Mouse (Mus musculus): Measurements from ENCODE around the gene Gm20388. TPM values are rescaled to one million over a fixed set of nuclear protein-coding genes. Genes with fewer than 3 reads are reported as not detected.

Gene Gm20388
- total RNA-seq, 2 experiments from 2014 or later: 4.4 to 7.8 TPM

- no peak for DNase-seq (ENCODE audit: low spot score in 2 of 2)
These were observed 128.8 kb downstream of the Gm20388 start for GRCm38 (mm10) chr8:120039313-120039919.

GRCm38 (mm10) chr8:120040861-120041260 is 130.2 kb downstream of the Gm20388 start:
- DNase-seq (ENCODE audit: low spot score in 2 of 2): peak; percentile 17 to 56

- DNase-seq (ENCODE audit: low spot score in 2 of 2): no peak
These were observed 132.1 kb downstream of the Gm20388 start for GRCm38 (mm10) chr8:120042542-120043312.

GRCm38 (mm10) chr8:120044907-120045306 is 134.3 kb downstream of the Gm20388 start:
- DNase-seq (ENCODE audit: low spot score in 2 of 2): no peak

GRCm38 (mm10) chr8:120045471-120045870 is 134.8 kb downstream of the Gm20388 start:
- no peak for DNase-seq (ENCODE audit: low spot score in 2 of 2)

- DNase-seq (ENCODE audit: low spot score in 2 of 2): peak; percentile 79 to 90
These were observed 135.8 kb downstream of the Gm20388 start for GRCm38 (mm10) chr8:120046258-120047020.

GRCm38 (mm10) chr8:120049949-120050348 is 139.3 kb downstream of the Gm20388 start:
- no peak for DNase-seq (ENCODE audit: low spot score in 2 of 2)

- no peak for DNase-seq (ENCODE audit: low spot score in 2 of 2)
These were observed 139.7 kb downstream of the Gm20388 start for GRCm38 (mm10) chr8:120050376-120050775.

- no peak for DNase-seq (ENCODE audit: low spot score in 2 of 2)
These were observed 140.4 kb downstream of the Gm20388 start for GRCm38 (mm10) chr8:120051006-120051405.

GRCm38 (mm10) chr8:120051908-120052307 is 141.3 kb downstream of the Gm20388 start:
- no peak for DNase-seq (ENCODE audit: low spot score in 2 of 2)

- no peak for DNase-seq (ENCODE audit: low spot score in 2 of 2)
These were observed 141.7 kb downstream of the Gm20388 start for GRCm38 (mm10) chr8:120052318-120052717.

- no peak for DNase-seq (ENCODE audit: low spot score in 2 of 2)
These were observed 144.2 kb downstream of the Gm20388 start for GRCm38 (mm10) chr8:120054833-120055232.

GRCm38 (mm10) chr8:120057078-120057477 is 146.4 kb downstream of the Gm20388 start:
- no peak for DNase-seq (ENCODE audit: low spot score in 2 of 2)

GRCm38 (mm10) chr8:120062742-120063141 is 152.1 kb downstream of the Gm20388 start:
- no peak for DNase-seq (ENCODE audit: low spot score in 2 of 2)

GRCm38 (mm10) chr8:120063326-120063725 is 152.7 kb downstream of the Gm20388 start:
- no peak for DNase-seq (ENCODE audit: low spot score in 2 of 2)

GRCm38 (mm10) chr8:120065611-120066010 is 155.0 kb downstream of the Gm20388 start:
- DNase-seq (ENCODE audit: low spot score in 2 of 2): no peak

GRCm38 (mm10) chr8:120066226-120066625 is 155.6 kb downstream of the Gm20388 start:
- DNase-seq (ENCODE audit: low spot score in 2 of 2): no peak

GRCm38 (mm10) chr8:120067936-120068668 is 157.5 kb downstream of the Gm20388 start:
- DNase-seq (ENCODE audit: low spot score in 2 of 2): no peak

- peak; percentile 70 to 83 for DNase-seq (ENCODE audit: low spot score in 2 of 2)
These were observed 161.0 kb downstream of the Gm20388 start for GRCm38 (mm10) chr8:120071684-120072083.

- no peak for DNase-seq (ENCODE audit: low spot score in 2 of 2)
These were observed 161.6 kb downstream of the Gm20388 start for GRCm38 (mm10) chr8:120072259-120072658.

GRCm38 (mm10) chr8:120072827-120073226 is 162.2 kb downstream of the Gm20388 start:
- DNase-seq (ENCODE audit: low spot score in 2 of 2): no peak
